In genomic region chr2:19322448-19322847, GRCm38 (mm10) we compare ENCODE assay signal across 26 mouse cellular contexts.
"Had no signal": no experiment of that assay in that cellular context is flagged by ENCODE, and none has a peak within 500 bp of the region (broad histone marks: within the 10 kb centered on the region; RNA-seq: fewer than 3 reads in every experiment).

No protein-coding gene starts in this region.

- H3K4me3 ChIP-seq: heart, adult 2 months; heart, embryonic 13.5 days; heart, embryonic 15.5 days; hindbrain, embryonic 13.5 days; hindbrain, embryonic 15.5 days; kidney, embryonic 15.5 days; limb, embryonic 13.5 days; limb, embryonic 15.5 days; liver, embryonic 12.5 days had no signal

- H3K36me3 ChIP-seq: heart, embryonic 13.5 days; heart, embryonic 15.5 days; hindbrain, embryonic 13.5 days; hindbrain, embryonic 15.5 days; kidney, embryonic 15.5 days; limb, embryonic 13.5 days; limb, embryonic 15.5 days; liver, embryonic 12.5 days had no signal

- DNase-seq: gastrocnemius, postnatal 14 days; gastrocnemius, postnatal 36 days; heart, adult 2 months; heart, postnatal 14 days; heart, postnatal 36 days; kidney, adult 11 months; kidney, adult 2 months; kidney, adult 9 months; kidney, postnatal 14 days; kidney, postnatal 36 days; layer of hippocampus, adult 9-11 months; layer of hippocampus, postnatal 36 days; left cerebral cortex, postnatal 4 days had no signal

- H3K27me3 ChIP-seq: heart, embryonic 13.5 days; heart, embryonic 15.5 days; hindbrain, embryonic 13.5 days; hindbrain, embryonic 15.5 days; kidney, embryonic 15.5 days; limb, embryonic 13.5 days; limb, embryonic 15.5 days; liver, embryonic 12.5 days had no signal

- H3K4me2 ChIP-seq: heart, embryonic 11.5 days; heart, embryonic 13.5 days; heart, embryonic 15.5 days; hindbrain, embryonic 13.5 days; hindbrain, embryonic 15.5 days; kidney, embryonic 15.5 days; limb, embryonic 13.5 days; limb, embryonic 15.5 days; liver, embryonic 12.5 days had no signal

- ATAC-seq: hindbrain, postnatal 0 days; intestine, embryonic 16.5 days; liver, embryonic 12.5 days had no signal

- H3K9ac ChIP-seq: heart, embryonic 13.5 days; heart, embryonic 15.5 days; hindbrain, embryonic 13.5 days; hindbrain, embryonic 15.5 days; kidney, embryonic 15.5 days; limb, embryonic 13.5 days; limb, embryonic 15.5 days; liver, embryonic 12.5 days; liver, embryonic 14.5 days had no signal

- H3K27ac ChIP-seq: heart, adult 2 months; heart, embryonic 13.5 days; heart, embryonic 15.5 days; hindbrain, embryonic 13.5 days; hindbrain, embryonic 15.5 days; hindbrain, postnatal 0 days; kidney, embryonic 15.5 days; kidney, postnatal 0 days; limb, embryonic 13.5 days; limb, embryonic 15.5 days; liver, embryonic 12.5 days; liver, embryonic 14.5 days had no signal

- H3K4me1 ChIP-seq: heart, embryonic 13.5 days; heart, embryonic 15.5 days; hindbrain, embryonic 13.5 days; hindbrain, embryonic 15.5 days; kidney, embryonic 15.5 days; limb, embryonic 13.5 days; limb, embryonic 15.5 days had no signal

- H3K9me3 ChIP-seq: heart, embryonic 13.5 days; heart, embryonic 15.5 days; hindbrain, embryonic 13.5 days; hindbrain, embryonic 15.5 days; kidney, embryonic 15.5 days; limb, embryonic 13.5 days; limb, embryonic 15.5 days; liver, embryonic 12.5 days had no signal
